Mouse (Mus musculus) heart, adult 2 months (tissue): Measurements from ENCODE around the gene Gm11549.

Experiments
- CTCF ChIP-seq: fragments of 200-600 bp; IDR thresholded peaks from 2 replicates; pipeline ENCODE4 v1.8.1; 2022; ENCODE audit warnings: antibody characterized with exemption, mild to moderate bottlenecking, moderate library complexity
- POLR2A ChIP-seq: fragments of 200-500 bp; IDR thresholded peaks from 2 replicates; pipeline ENCODE4 v1.6.1; 2011; ENCODE audit warnings: mild to moderate bottlenecking, low read depth, low read length, control low read depth; ENCODE audit not compliant: insufficient read depth

GRCm38 (mm10) chr3:36516196-36516595 lies 5.4 kb downstream of the Gm11549 start:
- TF ChIP-seq CTCF, result no peak
- no peak for TF ChIP-seq POLR2A
